Mouse (Mus musculus): ENCODE measurements around the gene Polr3a. TPM values are rescaled to one million over a fixed set of nuclear protein-coding genes. Genes with fewer than 3 reads are reported as not detected.
A peak's percentile ranks its signal among the peaks of the same experiment; 100 is the strongest.
"Not testable (repeated sequence)": the region's sequence is repeated elsewhere in the genome, so short reads cannot be mapped to it uniquely, and the experiment has no call there.

The Polr3a gene
- polyA plus RNA-seq, 1 experiment from 2014 or later, result 23.5 TPM

DNA sequence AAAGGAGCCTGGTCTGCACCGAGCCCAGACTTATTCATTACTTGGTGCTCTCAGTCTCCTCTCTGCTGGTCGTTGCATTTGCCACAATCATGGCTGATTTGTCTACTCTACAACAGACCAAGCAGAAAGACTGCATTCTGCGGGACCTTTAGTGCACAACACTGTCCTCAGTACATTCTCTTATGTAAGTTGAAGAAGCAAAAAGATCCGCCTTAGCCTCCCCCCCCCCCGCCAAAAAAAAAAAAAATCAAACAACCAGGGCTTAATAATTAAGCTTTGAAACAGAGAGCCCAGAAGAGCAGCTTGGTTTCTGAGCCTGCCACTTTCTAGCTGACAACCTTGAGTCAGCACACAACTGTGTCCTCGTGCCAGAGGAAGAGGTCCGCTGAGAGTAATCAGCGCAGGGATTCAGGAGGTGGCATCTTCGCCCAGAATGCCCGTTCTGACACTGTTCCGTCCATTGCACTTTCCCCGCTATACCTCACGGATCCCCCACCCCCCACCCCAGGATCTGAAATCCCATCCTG, 554 bp downstream of the Polr3a start:
- H3K9ac ChIP-seq (replicated peaks; ENCODE audit: low read depth, low read length), result peak overlapping the region; percentile 81
- ATAC-seq (ENCODE audit: insufficient number of reproducible peaks, insufficient read depth, low FRiP score, low read depth), result no peak
- H3K36me3 ChIP-seq (ENCODE audit: control insufficient read depth, insufficient read depth, low read length), result peaks cover 31% of the 10 kb centered on the region
- peak overlapping the region; percentile 55 for H3K4me2 ChIP-seq (replicated peaks; ENCODE audit: low read depth, low read length)
- no peaks in the 10 kb centered on the region for H3K9me3 ChIP-seq (ENCODE audit: control insufficient read depth, low read depth, low read length)
- WGBS, result 6% methylated on average over 13 of the region's 13 CpGs
- 0 out of 2 replicates have a peak, but pooled peaks cover 7% of the 10 kb centered on the region for H3K4me1 ChIP-seq (ENCODE audit: control insufficient read depth, insufficient read depth, low read length)
- no peaks in the 10 kb centered on the region for H3K27me3 ChIP-seq (ENCODE audit: control insufficient read depth, insufficient read depth, low read length)
- H3K4me3 ChIP-seq (ENCODE audit: low read depth, low read length), result peak overlapping the region; percentile 84
- no peak overlapping the region for H3K27ac ChIP-seq (ENCODE audit: low read length)

GRCm38 (mm10) chr14:24468806-24469205, 18.1 kb downstream of the Polr3a start:
- no peak overlapping the region for H3K4me3 ChIP-seq (ENCODE audit: low read depth, low read length)
- peaks cover 74% of the 10 kb centered on the region for H3K36me3 ChIP-seq (ENCODE audit: control insufficient read depth, insufficient read depth, low read length)
- H3K4me2 ChIP-seq (replicated peaks; ENCODE audit: low read depth, low read length), result no peak overlapping the region
- H3K4me1 ChIP-seq (ENCODE audit: control insufficient read depth, insufficient read depth, low read length), result no peaks in the 10 kb centered on the region
- no peaks in the 10 kb centered on the region for H3K27me3 ChIP-seq (ENCODE audit: control insufficient read depth, insufficient read depth, low read length)
- H3K9ac ChIP-seq (replicated peaks; ENCODE audit: low read depth, low read length), result no peak overlapping the region
- H3K9me3 ChIP-seq (ENCODE audit: control insufficient read depth, low read depth, low read length), result no peaks in the 10 kb centered on the region
- WGBS, result 94% methylated on average over 6 of the region's 6 CpGs
- H3K27ac ChIP-seq (ENCODE audit: low read length), result no peak overlapping the region
- ATAC-seq (ENCODE audit: insufficient number of reproducible peaks, insufficient read depth, low FRiP score, low read depth), result no peak

- peaks cover 56% of the 10 kb centered on the region for H3K36me3 ChIP-seq (ENCODE audit: control insufficient read depth, insufficient read depth, low read length)
Measured at GRCm38 (mm10) chr14:24458191-24458590, 28.7 kb downstream of the Polr3a start.

DNA sequence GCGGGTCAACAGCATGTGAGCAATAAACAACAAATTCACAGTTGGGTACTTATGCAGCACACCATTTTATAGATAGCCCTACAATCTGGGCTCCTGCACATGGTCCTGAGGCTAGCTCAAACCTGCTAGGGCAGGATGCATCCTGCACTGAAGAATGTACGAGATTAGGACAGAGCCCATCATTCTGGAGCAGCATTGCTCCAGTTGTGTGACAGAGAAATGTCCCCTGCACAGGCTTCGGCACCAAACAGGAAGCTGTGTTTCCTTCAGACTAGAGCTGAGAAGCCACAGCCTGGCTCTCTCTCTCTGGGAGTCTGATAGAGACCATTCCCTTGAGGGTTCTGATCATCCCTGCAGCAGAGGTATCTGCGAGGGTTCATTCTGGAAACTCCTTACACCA, 43.3 kb downstream of the Polr3a start:
- not testable (repeated sequence) for H3K4me3 ChIP-seq (ENCODE audit: low read depth, low read length); H3K9me3 ChIP-seq (ENCODE audit: control insufficient read depth, low read depth, low read length); ATAC-seq (ENCODE audit: insufficient number of reproducible peaks, insufficient read depth, low FRiP score, low read depth); H3K27ac ChIP-seq (ENCODE audit: low read length); H3K27me3 ChIP-seq (ENCODE audit: control insufficient read depth, insufficient read depth, low read length); H3K4me2 ChIP-seq (replicated peaks; ENCODE audit: low read depth, low read length); H3K4me1 ChIP-seq (ENCODE audit: control insufficient read depth, insufficient read depth, low read length); H3K9ac ChIP-seq (replicated peaks; ENCODE audit: low read depth, low read length)
- WGBS, result 86% methylated on average over 4 of the region's 4 CpGs
- H3K36me3 ChIP-seq (ENCODE audit: control insufficient read depth, insufficient read depth, low read length), result peaks cover 14% of the 10 kb centered on the region; the same call in 1 of the 2 replicates

More at GRCm38 (mm10) chr14:24458191-24458590, 28.7 kb downstream of the Polr3a start:
- 88% methylated on average over 3 of the region's 3 CpGs for WGBS
- Histone ChIP-seq H3K9me3 (ENCODE audit: control insufficient read depth, low read depth, low read length) (no peaks in the 10 kb centered on the region), H3K27ac (ENCODE audit: low read length) (no peak overlapping the region), H3K27me3 (ENCODE audit: control insufficient read depth, insufficient read depth, low read length) (no peaks in the 10 kb centered on the region), H3K4me3 (ENCODE audit: low read depth, low read length) (no peak overlapping the region), H3K4me2 (replicated peaks; ENCODE audit: low read depth, low read length) (no peak overlapping the region), H3K4me1 (ENCODE audit: control insufficient read depth, insufficient read depth, low read length) (no peaks in the 10 kb centered on the region), H3K9ac (replicated peaks; ENCODE audit: low read depth, low read length) (no peak overlapping the region)
- no peak for ATAC-seq (ENCODE audit: insufficient number of reproducible peaks, insufficient read depth, low FRiP score, low read depth)

Other genes with a start within 250 kb of the Polr3a start
- 31.5 and 33.6 TPM in 2 replicates for gene Dlg5, start 241.1 kb downstream of the Polr3a start, polyA plus RNA-seq (2014; fragmentation: Nextera tagmentation; extraction: Ambion mirVana)
- gene E330034G19Rik, start 193.8 kb downstream of the Polr3a start, polyA plus RNA-seq (2014; fragmentation: Nextera tagmentation; extraction: Ambion mirVana), result not detected in 2 replicates
- gene Rps24, start 67 bp upstream of the Polr3a start, polyA plus RNA-seq (2014; fragmentation: Nextera tagmentation; extraction: Ambion mirVana), result 1,400 and 1,408 TPM in 2 replicates

Measured in stomach, embryonic 14.5 days (tissue).